18 mouse cellular contexts compared by ENCODE assay signal in the genomic region with DNA sequence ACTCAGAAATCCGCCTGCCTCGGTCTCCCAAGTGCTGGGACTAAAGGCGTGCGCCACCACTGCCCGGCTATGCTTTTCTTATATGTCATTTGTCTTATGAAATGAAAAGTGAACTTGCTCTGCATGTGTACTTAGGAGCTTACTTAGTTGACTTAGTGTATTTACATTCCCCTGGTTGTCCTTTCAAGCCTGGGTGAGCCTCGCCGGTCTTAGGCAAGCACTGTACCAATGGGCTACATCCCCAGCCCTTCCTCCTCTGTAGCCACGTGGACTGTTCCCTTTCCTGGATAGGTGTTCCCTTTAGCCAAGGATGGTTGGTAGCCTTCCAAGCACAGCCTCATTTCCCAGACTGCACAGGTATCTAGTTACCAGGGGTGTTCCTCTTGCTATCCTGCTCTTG. TPM values are rescaled to one million over a fixed set of nuclear protein-coding genes. Genes with fewer than 3 reads are reported as not detected.
DNase-seq lines count a peak whose midpoint lies in the region; ATAC-seq and TF ChIP-seq lines count a peak whose summit lies in the region.
"Had no signal": no experiment of that assay in that cellular context is flagged by ENCODE, and none has a peak within 500 bp of the region (broad histone marks: within the 10 kb centered on the region; RNA-seq: fewer than 3 reads in every experiment).

No protein-coding gene starts in this region.

- DNase-seq in heart, adult 11 months, result peak; percentile 71
- no peak for DNase-seq in heart, embryonic 10.5 days (ENCODE audit: low spot score)
- DNase-seq in R1 (ENCODE audit: low read depth, low spot score), result peak; percentile 82
- DNase-seq in lung, postnatal 4 days, result peak; percentile 33 to 69
- DNase-seq in retina, embryonic 14.5 days (ENCODE audit: low spot score), result no peak
- no peak for DNase-seq in midbrain, postnatal 0 days (ENCODE audit: low spot score)
- no peak for DNase-seq in cerebellum, postnatal 4 days (ENCODE audit: low spot score in 2 of 2)
- DNase-seq: adrenal gland, adult 8-10 months; B cell, adult 2 months had no signal

- no peak overlapping the region for H3K4me2 ChIP-seq in liver, embryonic 16.5 days (ENCODE audit: low read depth, low read length)
- H3K4me2 ChIP-seq in midbrain, postnatal 0 days (ENCODE audit: low read depth, low read length, poor library complexity, severe bottlenecking), result no peak overlapping the region
- H3K4me2 ChIP-seq: heart, embryonic 13.5 days; limb, embryonic 15.5 days had no signal

- WGBS in heart, embryonic 10.5 days, result 85% methylated on average over 8 of the region's 8 CpGs
- 65% methylated on average over 8 of the region's 8 CpGs for WGBS in liver, embryonic 16.5 days (ENCODE audit: insufficient replicate concordance)
- 88% methylated on average over 8 of the region's 8 CpGs for WGBS in midbrain, postnatal 0 days

- ATAC-seq in liver, embryonic 16.5 days (ENCODE audit: low read depth), result peak; percentile 80
- ATAC-seq in midbrain, postnatal 0 days (ENCODE audit: low FRiP score), result no peak

- no peak overlapping the region for H3K4me3 ChIP-seq in heart, embryonic 10.5 days
- no peak overlapping the region for H3K4me3 ChIP-seq in liver, embryonic 16.5 days (ENCODE audit: low read depth, low read length)
- H3K4me3 ChIP-seq in midbrain, postnatal 0 days (ENCODE audit: low read depth, low read length), result no peak overlapping the region
- H3K4me3 ChIP-seq: erythroblast, embryonic 14.5 days; heart, embryonic 13.5 days; limb, embryonic 15.5 days had no signal

- no peaks in the 10 kb centered on the region for H3K27me3 ChIP-seq in heart, embryonic 10.5 days (ENCODE audit: insufficient read depth, poor library complexity, severe bottlenecking)
- no peaks in the 10 kb centered on the region for H3K27me3 ChIP-seq in liver, embryonic 16.5 days (ENCODE audit: control insufficient read depth, insufficient read depth, low read depth, low read length)
- H3K27me3 ChIP-seq in midbrain, postnatal 0 days (ENCODE audit: insufficient read depth, low read length), result no peaks in the 10 kb centered on the region
- H3K27me3 ChIP-seq: heart, embryonic 13.5 days; limb, embryonic 15.5 days had no signal

- H3K9me3 ChIP-seq in heart, embryonic 10.5 days, result no peaks in the 10 kb centered on the region
- H3K9me3 ChIP-seq in liver, embryonic 16.5 days (replicated peaks; ENCODE audit: control insufficient read depth, low read length), result no peaks in the 10 kb centered on the region
- no peaks in the 10 kb centered on the region for H3K9me3 ChIP-seq in midbrain, postnatal 0 days (ENCODE audit: low read length)
- H3K9me3 ChIP-seq: heart, embryonic 13.5 days; limb, embryonic 15.5 days had no signal

- H3K4me1 ChIP-seq in heart, embryonic 10.5 days, result peaks cover 5% of the 10 kb centered on the region
- H3K4me1 ChIP-seq in liver, embryonic 16.5 days (ENCODE audit: control insufficient read depth, low read depth, low read length), result peaks cover 3% of the 10 kb centered on the region
- H3K4me1 ChIP-seq in midbrain, postnatal 0 days (ENCODE audit: insufficient read depth, low read length), result no peaks in the 10 kb centered on the region
- H3K4me1 ChIP-seq: heart, embryonic 13.5 days had no signal

- H3K27ac ChIP-seq in heart, embryonic 10.5 days, result no peak overlapping the region
- peak overlapping the region; percentile 43; the same call in 1 of the 2 replicates for H3K27ac ChIP-seq in liver, embryonic 16.5 days (ENCODE audit: low read length)
- no peak overlapping the region for H3K27ac ChIP-seq in midbrain, postnatal 0 days (ENCODE audit: low read depth, low read length)
- H3K27ac ChIP-seq: heart, embryonic 13.5 days; limb, embryonic 15.5 days had no signal

- no peak overlapping the region for H3K9ac ChIP-seq in liver, embryonic 16.5 days (ENCODE audit: low read depth, low read length)
- no peak overlapping the region for H3K9ac ChIP-seq in midbrain, postnatal 0 days (replicated peaks; ENCODE audit: low read length, poor library complexity, severe bottlenecking)
- H3K9ac ChIP-seq: heart, embryonic 13.5 days; limb, embryonic 15.5 days had no signal

- TF ChIP-seq CTCF in midbrain, postnatal 0 days (IDR thresholded peaks at IDR 0.05), result no peak

- H3K36me3 ChIP-seq in heart, embryonic 10.5 days, result peaks cover 7% of the 10 kb centered on the region
- no peaks in the 10 kb centered on the region for H3K36me3 ChIP-seq in liver, embryonic 16.5 days (ENCODE audit: control insufficient read depth, insufficient read depth)
- H3K36me3 ChIP-seq in midbrain, postnatal 0 days (ENCODE audit: insufficient read depth, low read length), result peaks cover 3% of the 10 kb centered on the region; the same call in 1 of the 2 replicates

RNA-seq across cellular contexts. Expression of gene Fam25c, which starts 6.2 kb away (rescaled TPM):
- polyA plus RNA-seq in heart, embryonic 10.5 days (2016; fragmentation: Nextera tagmentation; extraction: Ambion mirVana), result not detected in 2 replicates
- polyA plus RNA-seq in liver, embryonic 16.5 days (2015; fragmentation: Nextera tagmentation; extraction: Ambion mirVana), result 0.35 and 0.57 TPM in 2 replicates
- total RNA-seq in midbrain, postnatal 0 days (2014; rRNA removed), result not detected in 2 replicates
- polyA plus RNA-seq in midbrain, postnatal 0 days (2015; fragmentation: Nextera tagmentation; extraction: Ambion mirVana), result not detected in 2 replicates
- total RNA-seq: adrenal gland, adult 8-10 months; left cerebral cortex, adult 18-20 months; monocyte, adult 5-6 weeks had no signal
- polyA plus RNA-seq: cortical plate, adult 2 months; erythroblast, embryonic 14.5 days; heart, embryonic 13.5 days; hindbrain, embryonic 11.5 days; small intestine, adult 2 months had no signal

RNA-seq across cellular contexts. Expression of gene Sncg, which starts 25.6 kb away (rescaled TPM):
- 2.3 and 4.6 TPM in 2 replicates for polyA plus RNA-seq in heart, embryonic 10.5 days (2016; fragmentation: Nextera tagmentation; extraction: Ambion mirVana)
- 0.11 and 0.24 TPM in 2 replicates for polyA plus RNA-seq in liver, embryonic 16.5 days (2015; fragmentation: Nextera tagmentation; extraction: Ambion mirVana)
- total RNA-seq in midbrain, postnatal 0 days (2014; rRNA removed), result 14.3 and 22.3 TPM in 2 replicates
- polyA plus RNA-seq in midbrain, postnatal 0 days (2015; fragmentation: Nextera tagmentation; extraction: Ambion mirVana), result 26.1 and 36.8 TPM in 2 replicates
- total RNA-seq: monocyte, adult 5-6 weeks had no signal
- polyA plus RNA-seq: erythroblast, embryonic 14.5 days had no signal

RNA-seq across cellular contexts. Expression of gene Mmrn2, which starts 26.3 kb away (rescaled TPM):
- polyA plus RNA-seq in heart, embryonic 10.5 days (2016; fragmentation: Nextera tagmentation; extraction: Ambion mirVana), result 13.9 and 23.7 TPM in 2 replicates
- 3.0 and 3.4 TPM in 2 replicates for polyA plus RNA-seq in liver, embryonic 16.5 days (2015; fragmentation: Nextera tagmentation; extraction: Ambion mirVana)
- total RNA-seq in midbrain, postnatal 0 days (2014; rRNA removed), result 2.9 TPM in 2 replicates
- polyA plus RNA-seq in midbrain, postnatal 0 days (2015; fragmentation: Nextera tagmentation; extraction: Ambion mirVana), result 2.1 and 2.6 TPM in 2 replicates
- total RNA-seq: monocyte, adult 5-6 weeks had no signal
- polyA plus RNA-seq: erythroblast, embryonic 14.5 days had no signal

RNA-seq across cellular contexts. Expression of gene Glud1, which starts 38.5 kb away (rescaled TPM):
- 66.6 and 87.3 TPM in 2 replicates for polyA plus RNA-seq in heart, embryonic 10.5 days (2016; fragmentation: Nextera tagmentation; extraction: Ambion mirVana)
- polyA plus RNA-seq in liver, embryonic 16.5 days (2015; fragmentation: Nextera tagmentation; extraction: Ambion mirVana), result 145 and 155 TPM in 2 replicates
- 185 and 192 TPM in 2 replicates for total RNA-seq in midbrain, postnatal 0 days (2014; rRNA removed)
- polyA plus RNA-seq in midbrain, postnatal 0 days (2015; fragmentation: Nextera tagmentation; extraction: Ambion mirVana), result 114 TPM in 2 replicates

RNA-seq across cellular contexts. Expression of gene Shld2, which starts 38.7 kb away (rescaled TPM):
- polyA plus RNA-seq in heart, embryonic 10.5 days (2016; fragmentation: Nextera tagmentation; extraction: Ambion mirVana), result 9.0 TPM in 2 replicates
- 7.6 and 8.3 TPM in 2 replicates for polyA plus RNA-seq in liver, embryonic 16.5 days (2015; fragmentation: Nextera tagmentation; extraction: Ambion mirVana)
- total RNA-seq in midbrain, postnatal 0 days (2014; rRNA removed), result 6.4 and 8.2 TPM in 2 replicates
- 6.9 and 8.5 TPM in 2 replicates for polyA plus RNA-seq in midbrain, postnatal 0 days (2015; fragmentation: Nextera tagmentation; extraction: Ambion mirVana)

Comparison
In these comparisons a context has a peak if more than half of its experiments do, and no peak if none do; other contexts are left out.
1. DNase-seq: peak in heart, adult 11 months (single experiment), R1 (single experiment) and lung, postnatal 4 days (2 of 2); none in heart, embryonic 10.5 days (single experiment), retina, embryonic 14.5 days (single experiment), midbrain, postnatal 0 days (single experiment) and cerebellum, postnatal 4 days (0 of 2).